Mouse (Mus musculus): Measurements from ENCODE around the gene Nav1. TPM values are rescaled to one million over a fixed set of nuclear protein-coding genes. Genes with fewer than 3 reads are reported as not detected.

The Nav1 gene
- total RNA-seq (2015): 36.2 and 44.1 TPM in 2 replicates
- 6.2 and 10.8 TPM in 2 replicates for total RNA-seq (2017)

GRCm38 (mm10) chr1:135607019-135607418, at the start of gene Nav1:
TSS of gene Nav1 (minus strand) at chr1:135607295.
- no peak for ATAC-seq (ENCODE audit: poor library complexity, severe bottlenecking)

DNA sequence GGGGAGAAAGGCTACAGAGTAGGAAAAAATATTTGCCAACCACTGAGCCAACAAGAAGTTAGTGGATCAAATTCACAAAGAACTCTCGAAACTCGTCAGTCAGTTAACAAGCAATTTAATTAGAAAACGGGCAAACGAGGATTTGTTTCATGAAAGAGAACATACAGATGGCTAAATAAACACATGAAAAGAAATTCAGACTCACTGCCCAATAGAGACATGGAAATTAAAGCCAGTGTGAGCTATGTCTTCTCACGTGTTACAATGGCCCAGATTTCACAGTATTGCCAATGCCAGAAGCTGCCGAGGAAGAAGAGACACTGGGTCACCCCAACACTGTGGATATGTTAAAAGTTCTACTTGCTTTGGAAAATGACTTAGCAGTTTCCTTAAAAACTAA, 46.8 kb upstream of the Nav1 start:
- ATAC-seq (ENCODE audit: poor library complexity, severe bottlenecking): no peak

- ATAC-seq (ENCODE audit: poor library complexity, severe bottlenecking): no peak
Observed at GRCm38 (mm10) chr1:135645459-135646195, 38.5 kb upstream of the Nav1 start.

DNA sequence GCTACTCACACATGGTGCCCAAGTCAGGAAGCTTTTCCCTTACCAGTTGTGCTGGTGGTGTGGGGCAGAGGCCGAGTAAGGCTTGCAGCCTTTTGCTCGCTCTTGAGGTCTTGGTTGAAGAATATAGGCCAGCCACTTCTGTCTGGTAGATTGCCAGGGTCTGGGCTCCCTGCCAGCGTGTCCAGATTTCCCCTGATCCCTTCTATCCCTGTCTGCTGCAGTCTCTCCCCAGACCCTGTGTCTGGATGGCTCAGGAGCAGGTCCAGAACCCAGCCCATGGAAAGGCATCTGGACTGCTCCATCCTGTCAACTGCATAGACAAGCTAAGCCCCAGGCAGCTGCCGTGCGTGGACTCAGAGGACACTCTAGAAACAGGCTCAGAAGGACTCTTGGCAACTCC, 37.0 kb upstream of the Nav1 start:
- no peak for ATAC-seq (ENCODE audit: poor library complexity, severe bottlenecking)

DNA sequence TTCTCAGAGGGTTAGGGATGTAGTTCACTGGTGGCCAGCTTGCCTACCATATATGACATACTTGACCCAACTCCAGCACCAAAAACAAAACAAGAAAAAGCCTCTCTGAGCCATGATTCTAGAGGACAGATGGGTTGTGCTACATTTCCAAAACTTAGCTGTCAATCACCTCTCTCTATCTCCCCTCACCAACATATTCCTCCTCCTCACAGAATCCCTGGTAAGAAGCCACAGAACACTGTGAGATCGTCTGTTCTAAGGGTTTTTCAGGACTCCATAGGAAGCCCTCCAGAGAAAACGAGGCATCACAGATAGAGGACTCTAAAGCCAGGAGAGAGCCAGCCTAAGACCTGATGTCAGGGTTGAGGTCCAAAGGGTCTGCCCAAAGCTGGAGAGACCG, 36.6 kb upstream of the Nav1 start:
- no peak for ATAC-seq (ENCODE audit: poor library complexity, severe bottlenecking)

- peak; percentile 66 for ATAC-seq (ENCODE audit: poor library complexity, severe bottlenecking)
Observed at GRCm38 (mm10) chr1:135639853-135640252, 32.8 kb upstream of the Nav1 start.

DNA sequence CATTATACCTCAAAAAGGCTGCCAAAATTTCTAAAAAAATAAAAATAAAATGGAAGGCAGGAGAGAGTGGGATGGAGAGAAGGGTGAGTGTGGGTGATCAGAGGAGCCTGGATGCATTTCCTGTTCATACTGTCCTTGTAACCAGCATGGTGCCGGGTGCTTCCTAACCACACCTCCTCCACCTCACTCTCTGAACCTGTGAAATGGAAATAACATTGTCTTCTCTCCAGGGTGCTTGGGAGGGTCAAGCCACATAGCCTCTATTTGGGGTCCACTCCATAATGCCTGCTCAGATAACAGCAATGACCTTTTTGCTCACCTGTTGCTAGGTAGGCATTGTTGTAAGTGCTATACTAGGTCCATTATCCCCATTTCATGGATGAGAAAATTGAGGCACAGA, 32.0 kb upstream of the Nav1 start:
- ATAC-seq (ENCODE audit: poor library complexity, severe bottlenecking): no peak

DNA sequence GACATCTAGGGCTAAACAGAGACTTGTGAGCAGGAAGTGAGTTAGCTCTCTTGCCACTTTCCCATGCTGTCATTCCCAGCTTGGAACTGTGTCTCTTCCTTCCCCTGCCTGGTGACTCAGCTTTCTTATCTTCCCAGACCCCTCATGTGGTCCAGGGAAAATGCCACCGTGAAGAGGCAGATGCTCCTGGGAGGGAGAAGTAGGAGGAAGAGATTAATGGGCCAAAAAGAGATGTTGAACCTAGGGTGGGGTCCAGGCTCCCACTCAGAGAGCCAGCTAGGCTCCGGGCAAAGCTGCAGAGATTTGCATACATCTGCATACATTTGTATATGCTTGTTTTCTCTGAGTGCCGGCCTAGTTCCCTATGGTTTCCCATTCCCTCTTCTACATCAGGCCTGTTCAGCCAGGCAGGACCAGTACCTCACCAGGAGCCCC, 30.5 kb upstream of the Nav1 start:
- ATAC-seq (ENCODE audit: poor library complexity, severe bottlenecking): no peak

DNA sequence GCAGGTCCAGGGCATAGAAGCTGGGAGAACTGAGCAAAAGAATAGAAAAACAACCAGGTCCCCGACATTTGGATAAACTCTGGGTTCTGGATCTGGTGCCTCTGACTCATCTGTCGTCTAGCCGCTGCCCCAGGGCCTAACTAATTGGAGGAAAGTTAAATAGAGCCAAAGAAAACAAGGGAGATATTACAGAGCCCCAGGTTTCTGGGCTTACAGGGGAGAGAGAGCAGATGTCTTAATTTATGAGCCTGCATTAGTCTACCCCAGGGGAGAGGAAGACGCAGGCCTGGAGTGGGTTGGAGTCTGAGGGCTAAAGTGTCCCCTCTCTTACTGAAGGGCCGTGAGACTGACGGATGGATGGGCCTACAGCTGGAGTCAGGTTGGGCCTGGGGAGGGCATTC, 29.0 kb upstream of the Nav1 start:
- ATAC-seq (ENCODE audit: poor library complexity, severe bottlenecking): no peak

GRCm38 (mm10) chr1:135635323-135636064, 28.4 kb upstream of the Nav1 start:
- no peak for ATAC-seq (ENCODE audit: poor library complexity, severe bottlenecking)

DNA sequence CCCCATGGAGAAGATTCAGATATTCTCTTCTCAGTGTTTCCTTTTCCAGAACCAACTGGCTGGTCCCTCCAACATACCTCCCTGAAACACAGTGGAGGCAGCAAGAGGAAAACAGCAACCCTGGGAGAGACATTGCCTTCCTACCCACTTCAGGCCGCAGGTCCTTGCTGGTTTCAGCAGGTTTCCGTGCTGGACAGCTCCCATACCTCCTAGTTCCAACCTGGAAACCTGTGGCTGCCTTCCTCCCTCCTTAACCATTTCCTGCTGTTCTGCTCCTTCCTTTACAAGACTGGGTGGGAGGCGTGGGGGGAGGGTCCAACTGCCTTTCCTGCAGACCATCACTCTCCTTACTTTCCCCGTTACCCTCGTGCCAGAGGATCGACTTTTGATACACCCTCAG, 27.7 kb upstream of the Nav1 start:
- no peak for ATAC-seq (ENCODE audit: poor library complexity, severe bottlenecking)

GRCm38 (mm10) chr1:135633884-135634283, 26.8 kb upstream of the Nav1 start:
- 0 out of 2 replicates have a peak, but pooled peaks have one; percentile 17 for ATAC-seq (ENCODE audit: poor library complexity, severe bottlenecking)

DNA sequence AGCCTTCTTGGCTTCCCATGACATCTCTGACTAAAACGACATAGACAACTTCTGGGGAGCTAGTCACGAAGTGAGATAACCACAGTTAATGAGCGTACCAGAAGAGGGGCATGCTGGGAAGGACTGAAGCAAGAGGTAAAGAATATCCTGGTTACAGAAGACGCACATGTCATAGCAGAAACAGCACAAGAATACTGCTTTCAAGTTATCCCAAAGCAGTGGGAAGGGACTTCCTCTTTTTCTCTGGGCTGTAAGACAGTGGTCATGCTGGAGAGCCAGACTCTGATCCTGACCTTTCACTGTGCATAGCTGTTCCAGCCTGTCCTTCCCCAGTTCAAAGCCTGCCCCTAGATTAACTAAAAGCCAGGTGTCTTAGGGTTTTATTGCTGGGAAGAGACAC, 26.4 kb upstream of the Nav1 start:
- 0 out of 2 replicates have a peak, but pooled peaks have one; percentile 22 for ATAC-seq (ENCODE audit: poor library complexity, severe bottlenecking)

DNA sequence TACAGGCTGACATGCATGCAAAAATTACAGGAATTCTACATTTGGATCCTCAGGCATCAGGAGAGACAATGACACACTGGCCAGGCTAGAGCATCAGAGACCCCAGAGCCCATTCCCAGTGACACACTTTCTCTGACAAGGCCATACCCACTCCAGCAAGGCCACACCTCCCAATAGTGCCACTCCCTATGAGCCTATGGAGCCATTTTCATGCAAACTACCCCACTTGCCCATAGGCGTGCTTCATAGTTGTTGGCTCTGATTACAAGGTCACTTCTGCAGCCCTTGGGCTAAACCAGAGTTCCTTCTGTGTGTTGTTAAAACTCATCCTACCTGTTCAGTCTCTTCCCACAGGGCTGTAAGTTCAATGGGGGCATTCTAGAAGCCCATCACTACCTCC, 25.1 kb upstream of the Nav1 start:
- no peak for ATAC-seq (ENCODE audit: poor library complexity, severe bottlenecking)

- ATAC-seq (ENCODE audit: poor library complexity, severe bottlenecking): peak; percentile 93
Observed at GRCm38 (mm10) chr1:135631515-135631914, 24.4 kb upstream of the Nav1 start.

- ATAC-seq (ENCODE audit: poor library complexity, severe bottlenecking): no peak
Observed at GRCm38 (mm10) chr1:135629846-135630245, 22.8 kb upstream of the Nav1 start.

- ATAC-seq (ENCODE audit: poor library complexity, severe bottlenecking): no peak
Observed at GRCm38 (mm10) chr1:135626218-135626617, 19.1 kb upstream of the Nav1 start.

GRCm38 (mm10) chr1:135625741-135626140, 18.6 kb upstream of the Nav1 start:
- ATAC-seq (ENCODE audit: poor library complexity, severe bottlenecking): no peak

DNA sequence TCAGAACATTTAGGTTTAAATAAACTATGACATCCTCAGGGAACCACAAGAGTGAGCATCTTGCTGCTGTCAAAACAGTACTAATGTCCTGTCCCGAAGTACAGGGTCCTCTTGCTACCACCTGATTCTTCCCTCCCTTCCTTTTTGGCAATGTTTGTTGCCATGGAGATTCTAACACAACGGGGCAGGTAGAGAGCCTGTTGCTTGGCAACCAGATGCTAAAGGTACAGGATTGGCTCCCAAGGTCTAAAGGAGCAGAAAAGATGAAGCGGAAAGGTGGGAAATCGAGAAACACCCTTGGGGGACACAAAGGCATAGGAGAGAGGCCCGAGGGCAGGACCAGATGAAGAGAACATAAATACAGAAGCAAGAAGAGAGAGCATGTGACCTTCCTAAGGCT, 17.6 kb upstream of the Nav1 start:
- no peak for ATAC-seq (ENCODE audit: poor library complexity, severe bottlenecking)

GRCm38 (mm10) chr1:135623136-135623535, 16.0 kb upstream of the Nav1 start:
- no peak for ATAC-seq (ENCODE audit: poor library complexity, severe bottlenecking)

GRCm38 (mm10) chr1:135621307-135621706, 14.2 kb upstream of the Nav1 start:
- no peak for ATAC-seq (ENCODE audit: poor library complexity, severe bottlenecking)

DNA sequence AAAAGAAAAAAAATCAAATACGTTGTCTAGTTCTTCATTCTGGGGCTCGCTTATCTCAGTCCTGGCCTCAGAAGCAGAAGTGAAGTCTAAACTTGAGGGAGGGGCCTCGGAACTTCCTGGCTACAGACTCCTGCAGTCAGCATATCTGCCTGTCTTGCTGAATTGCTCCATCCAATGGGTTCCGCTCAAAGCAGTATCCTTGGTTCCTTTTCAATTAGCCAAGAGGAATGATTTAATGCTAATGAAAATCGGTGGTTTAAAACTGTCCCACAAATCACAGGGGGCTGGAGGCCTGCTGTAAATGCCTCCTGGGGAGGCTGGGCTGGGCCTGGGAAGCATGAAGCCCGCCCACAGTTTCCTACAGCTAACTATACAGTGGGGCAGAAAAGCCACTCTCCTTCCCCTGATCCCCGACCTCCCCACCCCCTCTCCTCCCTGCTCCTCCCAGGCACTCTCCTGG, 12.9 kb upstream of the Nav1 start:
- peak; percentile 93 for ATAC-seq (ENCODE audit: poor library complexity, severe bottlenecking)

All from megakaryocyte, adult 5-6 weeks (primary cell).